Comparison of ENCODE assay signal across 25 mouse cellular contexts in the genomic region with DNA sequence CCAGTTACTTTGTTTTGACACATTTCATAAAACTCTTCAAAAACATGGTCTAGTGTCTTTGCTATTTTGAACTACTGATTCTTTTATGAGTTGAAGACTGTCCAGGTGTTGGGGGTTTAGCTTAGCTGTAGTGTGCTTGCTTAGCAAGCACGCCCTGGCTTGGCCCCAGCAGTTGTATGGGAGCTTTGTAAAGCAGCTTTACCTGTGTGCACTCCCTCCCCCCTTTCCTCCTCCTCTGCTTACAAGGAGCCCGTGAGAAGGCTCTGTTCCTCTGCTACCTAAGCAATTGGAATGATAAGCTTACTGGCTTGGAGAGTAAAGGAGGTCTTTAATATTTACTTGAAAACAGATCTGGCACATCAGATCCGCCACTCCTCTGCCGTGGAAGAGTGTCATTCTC.
DNase-seq lines count a peak whose midpoint lies in the region; ATAC-seq and TF ChIP-seq lines count a peak whose summit lies in the region.
"Had no signal": no experiment of that assay in that cellular context is flagged by ENCODE, and none has a peak within 500 bp of the region (broad histone marks: within the 10 kb centered on the region; RNA-seq: fewer than 3 reads in every experiment).

No protein-coding gene starts in this region.

- TF ChIP-seq CTCF in lung, embryonic 14.5 days (IDR thresholded peaks at IDR 0.05; ENCODE audit: low read depth): no peak
- no peak for TF ChIP-seq CTCF in lung, adult 2 months (IDR thresholded peaks at IDR 0.05; ENCODE audit: insufficient read depth, low read length)

- H3K36me3 ChIP-seq in lung, embryonic 14.5 days (ENCODE audit: insufficient read depth): peaks cover 11% of the 10 kb centered on the region; the same call in 1 of the 2 replicates
- peaks cover 18% of the 10 kb centered on the region for H3K36me3 ChIP-seq in stomach, embryonic 15.5 days

- H3K4me3 ChIP-seq in lung, embryonic 14.5 days (ENCODE audit: low read depth, low read length): no peak overlapping the region
- no peak overlapping the region for H3K4me3 ChIP-seq in lung, adult 2 months (replicated peaks; ENCODE audit: extremely low read depth, low read depth, low read length)
- H3K4me3 ChIP-seq in stomach, embryonic 15.5 days (replicated peaks): no peak overlapping the region
- H3K4me3 ChIP-seq: embryonic facial prominence, embryonic 15.5 days; erythroblast, embryonic 14.5 days; forebrain, embryonic 10.5 days; heart, embryonic 10.5 days; hindbrain, embryonic 13.5 days had no signal

- no peak for TF ChIP-seq POLR2A in lung, adult 2 months (IDR thresholded peaks at IDR 0.05; ENCODE audit: borderline replicate concordance, extremely low read depth, low read depth, low read length)

- DNase-seq in lung, embryonic 14.5 days: peak; percentile 38
- DNase-seq in lung, postnatal 4 days: no peak
- peak; percentile 45 for DNase-seq in lung, postnatal 36 days
- DNase-seq in lung, adult 2 months: no peak
- peak; percentile 66 for DNase-seq in thymus, postnatal 14 days
- no peak for DNase-seq in layer of hippocampus, postnatal 25 days (ENCODE audit: extremely low spot score in 1 of 2, low spot score in 1 of 2)
- DNase-seq in layer of hippocampus, adult 9-11 months: no peak
- DNase-seq: adrenal gland, postnatal 14 days; cerebellum, adult 11-12 months; cerebellum, adult 9-10 months; cerebellum, postnatal 25 days; gastrocnemius, postnatal 36 days; heart, adult 11 months; heart, postnatal 10 days; heart, postnatal 4 days had no signal

- H3K4me2 ChIP-seq in lung, embryonic 14.5 days: no peak overlapping the region
- no peak overlapping the region for H3K4me2 ChIP-seq in stomach, embryonic 15.5 days
- H3K4me2 ChIP-seq: embryonic facial prominence, embryonic 15.5 days; hindbrain, embryonic 13.5 days had no signal

- no peak for ATAC-seq in lung, embryonic 14.5 days (ENCODE audit: insufficient read depth)
- peak; percentile 41; the same call in 1 of the 2 replicates for ATAC-seq in stomach, embryonic 15.5 days (ENCODE audit: insufficient read depth, low FRiP score, low read depth)
- ATAC-seq: activated CD4-positive, CD25-positive, alpha-beta regulatory T cell, adult 4 months; forebrain, embryonic 14.5 days; Patski had no signal

- 48% methylated on average over 4 of the region's 4 CpGs for WGBS in lung, embryonic 14.5 days
- 62% methylated on average over 4 of the region's 4 CpGs for WGBS in lung, adult 2 months
- WGBS in stomach, embryonic 15.5 days: 58% methylated on average over 4 of the region's 4 CpGs

- no peaks in the 10 kb centered on the region for H3K9me3 ChIP-seq in lung, embryonic 14.5 days (ENCODE audit: low read depth, low read length)
- no peaks in the 10 kb centered on the region for H3K9me3 ChIP-seq in stomach, embryonic 15.5 days
- H3K9me3 ChIP-seq: embryonic facial prominence, embryonic 15.5 days; forebrain, embryonic 10.5 days; heart, embryonic 10.5 days; hindbrain, embryonic 13.5 days had no signal

- H3K4me1 ChIP-seq in lung, embryonic 14.5 days (ENCODE audit: insufficient read depth): no peaks in the 10 kb centered on the region; the same call in none of the 2 replicates
- H3K4me1 ChIP-seq in lung, adult 2 months (ENCODE audit: control insufficient read depth, insufficient read depth, low read length): peaks cover 4% of the 10 kb centered on the region; the same call in 1 of the 2 replicates
- peaks cover 3% of the 10 kb centered on the region; the same call in 1 of the 2 replicates for H3K4me1 ChIP-seq in stomach, embryonic 15.5 days

- no peak overlapping the region for H3K9ac ChIP-seq in lung, embryonic 14.5 days
- no peak overlapping the region for H3K9ac ChIP-seq in stomach, embryonic 15.5 days
- H3K9ac ChIP-seq: embryonic facial prominence, embryonic 15.5 days; hindbrain, embryonic 13.5 days had no signal

- no peaks in the 10 kb centered on the region for H3K27me3 ChIP-seq in lung, embryonic 14.5 days (ENCODE audit: insufficient read depth, low read length)
- H3K27me3 ChIP-seq in stomach, embryonic 15.5 days (replicated peaks): no peaks in the 10 kb centered on the region
- H3K27me3 ChIP-seq: CH12.LX; embryonic facial prominence, embryonic 15.5 days; hindbrain, embryonic 13.5 days; Patski had no signal

- no peak overlapping the region for H3K27ac ChIP-seq in lung, embryonic 14.5 days (ENCODE audit: low read depth)
- H3K27ac ChIP-seq in stomach, embryonic 15.5 days: 0 out of 2 replicates have a peak overlapping the region, but pooled peaks have one; percentile 1
- H3K27ac ChIP-seq: embryonic facial prominence, embryonic 15.5 days; forebrain, embryonic 10.5 days; heart, embryonic 10.5 days; hindbrain, embryonic 13.5 days had no signal

Comparison
In these comparisons a context has a peak if more than half of its experiments do, and no peak if none do; other contexts are left out.
1. DNase-seq: peak in lung, embryonic 14.5 days (single experiment), lung, postnatal 36 days (single experiment) and thymus, postnatal 14 days (single experiment); none in lung, postnatal 4 days (0 of 2), lung, adult 2 months (single experiment), layer of hippocampus, postnatal 25 days (0 of 2) and layer of hippocampus, adult 9-11 months (single experiment).